30 mouse cellular contexts compared by ENCODE assay signal in genomic region chr5:34910504-34910815, GRCm38 (mm10). TPM values are rescaled to one million over a fixed set of nuclear protein-coding genes. Genes with fewer than 3 reads are reported as not detected.
DNase-seq lines count a peak whose midpoint lies in the region; ATAC-seq lines count a peak whose summit lies in the region.
"Had no signal": no experiment of that assay in that cellular context is flagged by ENCODE, and none has a peak within 500 bp of the region (broad histone marks: within the 10 kb centered on the region; RNA-seq: fewer than 3 reads in every experiment).

No protein-coding gene starts in this region.

- H3K27ac ChIP-seq in liver, embryonic 11.5 days (ENCODE audit: low read depth, low read length), result peak overlapping the region; percentile 26; the same call in 1 of the 2 replicates
- H3K27ac ChIP-seq in liver, embryonic 16.5 days (ENCODE audit: low read length), result peak overlapping the region; percentile 91
- H3K27ac ChIP-seq in hindbrain, embryonic 16.5 days (ENCODE audit: low read depth, low read length), result no peak overlapping the region
- no peak overlapping the region for H3K27ac ChIP-seq in heart, embryonic 12.5 days (ENCODE audit: poor library complexity, severe bottlenecking)
- H3K27ac ChIP-seq: embryonic facial prominence, embryonic 13.5 days; hindbrain, embryonic 10.5 days; kidney, postnatal 0 days; limb, embryonic 10.5 days; limb, embryonic 15.5 days; midbrain, embryonic 10.5 days; midbrain, embryonic 15.5 days; neural tube, embryonic 15.5 days had no signal

- H3K27me3 ChIP-seq in liver, embryonic 11.5 days (replicated peaks; ENCODE audit: control insufficient read depth, insufficient read depth, low read length), result no peaks in the 10 kb centered on the region
- no peaks in the 10 kb centered on the region for H3K27me3 ChIP-seq in liver, embryonic 16.5 days (ENCODE audit: control insufficient read depth, insufficient read depth, low read depth, low read length)
- no peaks in the 10 kb centered on the region for H3K27me3 ChIP-seq in hindbrain, embryonic 16.5 days (replicated peaks; ENCODE audit: control insufficient read depth, insufficient read depth, low read length)
- H3K27me3 ChIP-seq in heart, embryonic 12.5 days (replicated peaks), result no peaks in the 10 kb centered on the region
- H3K27me3 ChIP-seq: embryonic facial prominence, embryonic 13.5 days; limb, embryonic 15.5 days; midbrain, embryonic 15.5 days; neural tube, embryonic 15.5 days; Patski had no signal

- no peak overlapping the region for H3K9ac ChIP-seq in liver, embryonic 11.5 days (ENCODE audit: low read depth, low read length)
- H3K9ac ChIP-seq in liver, embryonic 16.5 days (ENCODE audit: low read depth, low read length), result no peak overlapping the region
- no peak overlapping the region for H3K9ac ChIP-seq in hindbrain, embryonic 16.5 days (ENCODE audit: low read depth, low read length)
- H3K9ac ChIP-seq in heart, embryonic 12.5 days, result no peak overlapping the region
- H3K9ac ChIP-seq: embryonic facial prominence, embryonic 13.5 days; limb, embryonic 15.5 days; midbrain, embryonic 15.5 days; neural tube, embryonic 15.5 days had no signal

- no peaks in the 10 kb centered on the region for H3K9me3 ChIP-seq in liver, embryonic 11.5 days (ENCODE audit: control insufficient read depth, low read length)
- H3K9me3 ChIP-seq in liver, embryonic 16.5 days (replicated peaks; ENCODE audit: control insufficient read depth, low read length), result no peaks in the 10 kb centered on the region
- no peaks in the 10 kb centered on the region for H3K9me3 ChIP-seq in hindbrain, embryonic 16.5 days (ENCODE audit: control insufficient read depth, low read length)
- no peaks in the 10 kb centered on the region for H3K9me3 ChIP-seq in heart, embryonic 12.5 days (replicated peaks)
- H3K9me3 ChIP-seq: embryonic facial prominence, embryonic 13.5 days; hindbrain, embryonic 10.5 days; limb, embryonic 10.5 days; limb, embryonic 15.5 days; midbrain, embryonic 10.5 days; midbrain, embryonic 15.5 days; neural tube, embryonic 15.5 days had no signal

- H3K4me2 ChIP-seq in liver, embryonic 11.5 days, result no peak overlapping the region
- peak overlapping the region; percentile 4; the same call in 1 of the 2 replicates for H3K4me2 ChIP-seq in liver, embryonic 16.5 days (ENCODE audit: low read depth, low read length)
- no peak overlapping the region for H3K4me2 ChIP-seq in hindbrain, embryonic 16.5 days (ENCODE audit: low read length)
- no peak overlapping the region for H3K4me2 ChIP-seq in heart, embryonic 12.5 days
- H3K4me2 ChIP-seq: embryonic facial prominence, embryonic 13.5 days; limb, embryonic 15.5 days; midbrain, embryonic 15.5 days; neural tube, embryonic 15.5 days had no signal

- H3K4me3 ChIP-seq in liver, embryonic 11.5 days (ENCODE audit: low read depth, low read length), result no peak overlapping the region
- H3K4me3 ChIP-seq in liver, embryonic 16.5 days (ENCODE audit: low read depth, low read length), result no peak overlapping the region
- no peak overlapping the region for H3K4me3 ChIP-seq in hindbrain, embryonic 16.5 days (ENCODE audit: low read length)
- H3K4me3 ChIP-seq in heart, embryonic 12.5 days, result no peak overlapping the region
- H3K4me3 ChIP-seq: embryonic facial prominence, embryonic 13.5 days; hindbrain, embryonic 10.5 days; limb, embryonic 10.5 days; limb, embryonic 15.5 days; midbrain, embryonic 10.5 days; midbrain, embryonic 15.5 days; neural tube, embryonic 15.5 days had no signal

- WGBS in liver, embryonic 11.5 days, result 78% methylated on average over 4 of the region's 4 CpGs
- 56% methylated on average over 4 of the region's 4 CpGs for WGBS in liver, embryonic 16.5 days (ENCODE audit: insufficient replicate concordance)
- WGBS in hindbrain, embryonic 16.5 days, result 92% methylated on average over 4 of the region's 4 CpGs
- WGBS in heart, embryonic 12.5 days, result 83% methylated on average over 4 of the region's 4 CpGs

- no peak for ATAC-seq in liver, embryonic 11.5 days (replicated peaks; ENCODE audit: low FRiP score)
- ATAC-seq in liver, embryonic 16.5 days (ENCODE audit: low read depth), result peak; percentile 35
- no peak for ATAC-seq in hindbrain, embryonic 16.5 days
- ATAC-seq in heart, embryonic 12.5 days (ENCODE audit: insufficient number of reproducible peaks, low FRiP score), result no peak
- ATAC-seq: forebrain, embryonic 16.5 days; intestine, embryonic 16.5 days; midbrain, embryonic 15.5 days; Patski had no signal

- peak; percentile 38 for DNase-seq in spleen, adult 12 weeks (ENCODE audit: low spot score)
- no peak for DNase-seq in spleen, postnatal 36 days (ENCODE audit: low spot score in 2 of 2)
- no peak for DNase-seq in liver, embryonic 11.5 days (ENCODE audit: low spot score)
- no peak for DNase-seq in layer of hippocampus, adult 8-10 months (ENCODE audit: low spot score in 2 of 2)
- DNase-seq: adrenal gland, postnatal 14 days; cerebellum, adult 18-20 months; cerebellum, postnatal 10 days; heart, postnatal 14 days; kidney, adult 8-10 months; kidney, postnatal 4 days; layer of hippocampus, postnatal 36 days; lung, postnatal 36 days; right cerebral cortex, postnatal 25 days; spleen, adult 18-20 months; thymus, adult 2 months; thymus, postnatal 36 days had no signal

- H3K36me3 ChIP-seq in liver, embryonic 11.5 days (ENCODE audit: control insufficient read depth, insufficient read depth, low read length), result peaks cover 24% of the 10 kb centered on the region
- H3K36me3 ChIP-seq in liver, embryonic 16.5 days (ENCODE audit: control insufficient read depth, insufficient read depth), result peaks cover 15% of the 10 kb centered on the region
- peaks cover 17% of the 10 kb centered on the region for H3K36me3 ChIP-seq in hindbrain, embryonic 16.5 days (ENCODE audit: control insufficient read depth, insufficient read depth, low read length)
- peaks cover 58% of the 10 kb centered on the region for H3K36me3 ChIP-seq in heart, embryonic 12.5 days

- H3K4me1 ChIP-seq in liver, embryonic 11.5 days (replicated peaks; ENCODE audit: control insufficient read depth, insufficient read depth, low read length), result 0 out of 2 replicates have a peak, but pooled peaks cover 8% of the 10 kb centered on the region
- peaks cover 29% of the 10 kb centered on the region for H3K4me1 ChIP-seq in liver, embryonic 16.5 days (ENCODE audit: control insufficient read depth, low read depth, low read length)
- no peaks in the 10 kb centered on the region for H3K4me1 ChIP-seq in hindbrain, embryonic 16.5 days (ENCODE audit: control insufficient read depth, insufficient read depth, low read depth, low read length)
- H3K4me1 ChIP-seq in heart, embryonic 12.5 days (replicated peaks), result peaks cover 21% of the 10 kb centered on the region
- H3K4me1 ChIP-seq: limb, embryonic 10.5 days; midbrain, embryonic 15.5 days; neural tube, embryonic 15.5 days had no signal

RNA-seq across cellular contexts. Expression of gene Msantd1, which starts 2.6 kb away (rescaled TPM):
- 0.48 and 0.95 TPM in 2 replicates for polyA plus RNA-seq in liver, embryonic 11.5 days (2014; fragmentation: Nextera tagmentation; extraction: Ambion mirVana)
- polyA plus RNA-seq in liver, embryonic 16.5 days (2015; fragmentation: Nextera tagmentation; extraction: Ambion mirVana), result 0.09 and 0.37 TPM in 2 replicates
- polyA plus RNA-seq in hindbrain, embryonic 16.5 days (2015; fragmentation: Nextera tagmentation; extraction: Ambion mirVana), result 6.1 and 6.9 TPM in 2 replicates
- polyA plus RNA-seq in heart, embryonic 12.5 days (2016; fragmentation: Nextera tagmentation; extraction: Ambion mirVana), result 0.31 and 0.62 TPM in 2 replicates
- total RNA-seq in layer of hippocampus, adult 8-10 months (2022), result 1 to 10 TPM; 6.4 to 7.1 (median 6.9) TPM

RNA-seq across cellular contexts. Expression of gene Rgs12, which starts 38.8 kb away (rescaled TPM):
- polyA plus RNA-seq in liver, embryonic 11.5 days (2014; fragmentation: Nextera tagmentation; extraction: Ambion mirVana), result 38.8 and 39.3 TPM in 2 replicates
- polyA plus RNA-seq in liver, embryonic 16.5 days (2015; fragmentation: Nextera tagmentation; extraction: Ambion mirVana), result 15.7 and 16.2 TPM in 2 replicates
- polyA plus RNA-seq in hindbrain, embryonic 16.5 days (2015; fragmentation: Nextera tagmentation; extraction: Ambion mirVana), result 40.3 and 41.1 TPM in 2 replicates
- 34.2 and 35.6 TPM in 2 replicates for polyA plus RNA-seq in heart, embryonic 12.5 days (2016; fragmentation: Nextera tagmentation; extraction: Ambion mirVana)
- total RNA-seq in layer of hippocampus, adult 8-10 months (2022), result 10 to 100 TPM; 38.8 to 53.3 (median 42.3) TPM

Comparison
In these comparisons a context has a peak if more than half of its experiments do, and no peak if none do; other contexts are left out.
1. H3K27ac ChIP-seq: peak in liver, embryonic 11.5 days (single experiment) and liver, embryonic 16.5 days (single experiment); none in hindbrain, embryonic 16.5 days (single experiment) and heart, embryonic 12.5 days (single experiment).